Mouse (Mus musculus) adrenal gland, adult 2 months (tissue): Measurements from ENCODE around the gene Ccnjl. TPM values are rescaled to one million over a fixed set of nuclear protein-coding genes. Genes with fewer than 3 reads are reported as not detected.
A peak's percentile ranks its signal among the peaks of the same experiment; 100 is the strongest.

Source experiments
- DNase-seq: peaks from one replicate; pipeline ENCODE4 v3.0.0; 2021
- polyA plus RNA-seq: library from polyadenylated mRNA; depleted of rRNA; stranded (reverse); fragments of >200 nt; gene quantifications from 2 replicates; pipeline ENCODE4 v1.2.3, GENCODE M21; 2012
- total RNA-seq, 2 experiments: library from RNA; stranded (reverse); gene quantifications; 2 replicates each; pipeline ENCODE4 v1.2.3; 2021

The Ccnjl gene
- total and polyA plus RNA-seq, 3 experiments: 2.0 to 3.2 (median 2.4) TPM

GRCm38 (mm10) chr11:43520521-43520920, 8.1 kb upstream of the Ccnjl start:
- no peak for DNase-seq

DNA sequence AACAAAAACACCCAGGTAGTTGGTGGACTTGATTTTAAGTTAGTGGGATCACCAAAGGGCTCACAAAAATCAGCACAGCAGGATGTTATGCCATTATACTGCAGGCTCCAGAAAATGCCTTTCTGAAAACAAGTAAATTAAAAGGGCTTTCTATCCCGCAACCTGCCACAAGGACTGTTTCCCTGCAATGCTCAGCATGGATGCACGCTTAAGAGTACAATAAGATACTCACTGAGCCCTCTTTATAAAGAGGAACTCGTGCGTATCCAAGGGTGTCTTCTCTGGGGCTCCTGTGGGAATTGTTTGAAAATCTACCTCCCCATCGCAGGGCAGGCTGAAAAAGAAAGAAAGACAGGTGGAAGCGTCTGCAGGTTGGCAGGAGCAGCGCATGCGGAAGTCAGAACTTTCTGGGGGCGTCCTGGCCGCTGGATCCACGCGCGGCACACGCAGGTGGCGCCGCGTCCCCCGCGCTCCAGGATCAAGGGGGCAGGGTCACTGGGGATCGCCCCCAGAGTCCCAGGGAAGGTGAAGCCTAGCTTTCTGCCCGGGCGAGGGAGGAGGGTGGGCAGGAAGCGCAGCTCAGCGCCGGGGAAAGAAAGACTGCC, 404 bp upstream of the Ccnjl start:
- DNase-seq: no peak

DNA sequence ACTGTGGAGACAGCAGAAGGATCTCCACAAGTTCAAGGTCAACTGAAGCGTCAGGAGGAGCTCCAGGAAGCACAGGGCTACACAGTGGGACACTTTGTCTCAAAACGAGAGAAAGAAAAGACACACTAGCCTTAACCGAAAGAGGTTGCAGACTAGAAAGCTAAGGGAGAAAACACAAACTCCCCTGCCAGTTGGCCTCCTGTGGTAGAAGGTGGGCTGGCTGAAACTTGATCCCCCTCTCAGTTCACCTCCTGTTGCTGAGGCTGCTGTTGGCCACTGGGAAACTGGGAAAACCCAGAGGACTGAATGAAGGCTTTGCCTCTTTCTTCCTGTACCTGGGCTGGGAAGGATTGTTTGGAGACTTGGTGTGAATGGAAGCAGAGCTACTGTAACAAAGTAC, 1.5 kb downstream of the Ccnjl start:
- no peak for DNase-seq

- DNase-seq: no peak
These were observed 3.0 kb downstream of the Ccnjl start for GRCm38 (mm10) chr11:43531619-43532018.

DNA sequence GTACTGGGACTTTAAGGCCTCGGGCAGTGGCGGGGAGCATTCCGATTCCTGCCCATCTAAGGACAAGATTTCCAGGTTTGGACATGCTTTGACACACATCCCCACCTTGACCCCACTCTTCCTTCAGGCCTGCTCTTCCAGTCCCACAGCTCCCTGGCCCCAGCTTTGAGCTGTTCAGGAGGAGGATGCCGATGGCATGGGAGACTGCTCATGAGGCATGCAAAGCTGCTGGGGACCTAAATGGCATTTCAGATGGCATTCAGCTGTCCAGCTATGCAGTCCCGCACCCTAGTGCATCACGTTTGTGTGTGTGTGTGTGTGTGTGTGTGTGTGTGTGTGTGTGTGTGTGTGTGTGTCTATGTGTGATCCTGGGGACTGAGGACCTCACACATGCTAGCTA, 8.5 kb downstream of the Ccnjl start:
- DNase-seq: no peak

GRCm38 (mm10) chr11:43539863-43540262, 11.3 kb downstream of the Ccnjl start:
- DNase-seq: no peak

GRCm38 (mm10) chr11:43543711-43544466, 15.3 kb downstream of the Ccnjl start:
- DNase-seq: no peak

DNA sequence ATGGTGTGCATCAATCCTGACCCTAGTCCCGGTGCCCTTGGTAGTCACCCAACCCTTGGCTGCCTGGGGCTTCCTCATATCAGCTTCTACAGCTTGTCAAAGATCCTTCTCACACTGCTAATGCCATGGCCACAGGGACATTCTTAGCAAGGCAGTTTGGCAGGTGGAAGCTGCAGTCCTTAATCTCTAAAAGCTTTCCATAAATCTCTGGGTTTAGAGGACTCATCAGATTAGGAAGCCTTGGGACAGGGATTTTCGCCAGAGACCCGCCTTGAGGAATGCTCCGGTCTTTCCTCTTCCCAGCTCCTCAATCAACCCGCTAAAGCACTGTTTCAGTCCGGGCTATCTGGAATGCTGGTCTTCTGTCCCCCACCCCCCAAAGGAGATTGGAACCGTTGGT, 16.2 kb downstream of the Ccnjl start:
- DNase-seq: peak; percentile 39

DNA sequence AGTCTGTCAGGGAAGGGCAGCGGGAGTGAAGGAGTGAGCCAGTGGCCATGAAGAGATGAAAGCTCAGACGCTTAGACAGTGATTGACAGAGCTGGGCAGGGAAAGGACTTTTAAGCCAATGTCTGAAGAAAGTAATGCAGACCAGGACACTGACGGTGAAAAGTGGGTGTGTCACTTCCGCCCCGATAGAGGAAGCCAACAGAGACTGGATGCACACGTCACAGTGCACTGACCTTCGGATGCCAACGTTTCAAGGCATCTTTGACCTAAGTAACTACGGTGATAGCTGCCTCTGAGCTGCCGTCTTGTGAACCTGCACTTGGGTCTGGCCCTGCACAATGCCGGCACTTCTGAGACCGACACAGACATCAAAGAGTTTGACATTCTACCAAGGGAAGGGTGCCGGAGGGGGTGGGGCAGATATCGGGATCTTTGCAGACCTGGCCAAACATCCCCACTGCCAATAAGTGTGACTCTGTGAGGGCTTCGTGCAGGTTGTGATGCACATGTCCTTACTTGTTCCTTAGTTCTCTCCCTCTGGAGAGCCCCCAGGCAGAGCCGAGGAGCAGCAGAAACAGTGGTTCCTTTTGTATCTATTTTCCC, 17.4 kb downstream of the Ccnjl start:
- DNase-seq: peak; percentile 45

- no peak for DNase-seq
These were observed 18.1 kb downstream of the Ccnjl start for GRCm38 (mm10) chr11:43546678-43547077.

- DNase-seq: peak; percentile 87
These were observed 19.6 kb downstream of the Ccnjl start for GRCm38 (mm10) chr11:43548148-43548547.

GRCm38 (mm10) chr11:43548657-43549435, 20.3 kb downstream of the Ccnjl start:
- peak; percentile 52 for DNase-seq

DNA sequence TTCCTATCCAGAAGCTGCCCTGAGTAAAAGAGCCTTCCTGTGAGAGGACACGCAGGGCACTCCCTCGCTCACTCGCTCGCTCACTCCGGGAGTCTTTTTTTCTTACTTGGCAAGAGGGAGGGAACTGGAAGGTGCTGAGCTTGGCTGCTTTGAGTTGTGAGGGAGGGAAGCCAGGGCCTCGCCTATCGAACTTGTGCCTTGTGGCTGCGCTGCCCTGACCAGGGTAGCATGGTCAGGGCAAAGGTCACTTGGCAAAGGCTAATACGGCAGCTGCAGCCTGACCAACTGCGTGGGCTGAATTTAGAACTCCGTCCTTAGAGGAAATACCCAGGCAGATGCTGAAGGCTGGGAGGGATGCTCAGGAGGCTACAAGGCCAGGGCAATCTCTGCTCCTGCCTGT, 21.1 kb downstream of the Ccnjl start:
- DNase-seq: peak; percentile 71

DNA sequence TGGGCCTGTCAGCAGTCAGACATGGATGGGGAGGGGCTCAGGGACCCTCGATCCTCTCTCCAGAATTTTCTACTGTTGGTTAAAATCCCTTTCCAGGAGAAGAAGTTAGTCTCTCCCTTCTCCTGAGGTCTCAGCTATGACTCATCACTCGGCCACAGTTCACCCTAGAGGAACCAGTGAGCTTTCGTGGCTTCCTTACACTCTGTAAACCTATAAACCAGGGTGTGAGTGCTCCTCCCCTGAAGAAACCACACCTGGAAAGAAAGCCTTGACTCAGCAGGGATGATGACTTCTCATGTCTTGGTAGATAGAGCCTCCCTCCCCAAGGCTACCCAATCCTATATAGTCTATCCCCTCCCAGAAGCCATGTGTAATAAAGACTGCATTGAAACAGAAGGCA, 23.2 kb downstream of the Ccnjl start:
- peak; percentile 17 for DNase-seq

DNA sequence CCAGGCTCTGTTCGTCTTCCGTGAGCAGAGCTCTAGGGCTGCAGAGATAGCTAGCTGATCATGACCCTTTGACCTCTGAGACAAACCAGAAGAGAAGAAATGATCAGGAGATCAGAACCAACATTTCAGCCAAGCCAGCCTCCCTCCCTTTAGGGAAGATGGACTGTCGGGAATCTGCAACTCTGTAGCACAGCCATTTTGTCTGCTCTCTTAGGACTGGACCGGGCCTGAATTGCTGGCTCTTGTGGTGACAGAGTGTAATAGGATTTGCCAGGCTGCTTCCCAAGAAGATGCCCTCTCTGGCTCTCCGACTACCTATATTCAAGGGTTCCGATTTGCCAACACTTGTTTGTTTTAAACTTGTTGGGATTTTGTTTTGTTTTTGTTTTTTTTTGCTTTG, 24.1 kb downstream of the Ccnjl start:
- DNase-seq: no peak

DNA sequence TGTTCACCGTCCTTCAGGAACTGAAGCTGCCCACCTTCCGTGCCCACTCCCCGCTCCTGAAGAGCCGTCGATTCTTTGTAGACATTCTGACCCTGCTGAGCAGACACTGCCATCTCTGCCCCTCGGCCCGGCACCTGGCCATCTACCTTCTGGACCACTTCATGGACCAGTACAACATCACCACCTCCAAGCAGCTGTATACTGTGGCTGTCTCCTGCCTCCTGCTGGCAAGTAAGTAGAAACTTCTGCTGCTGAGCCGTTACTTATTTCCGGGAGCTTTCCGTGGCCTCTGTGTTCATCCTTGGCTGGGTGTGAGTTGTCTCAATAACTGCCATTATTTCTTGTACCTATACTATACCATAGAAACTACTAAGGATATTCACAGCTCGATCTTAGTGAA, 28.0 kb downstream of the Ccnjl start:
- DNase-seq: peak; percentile 15

DNA sequence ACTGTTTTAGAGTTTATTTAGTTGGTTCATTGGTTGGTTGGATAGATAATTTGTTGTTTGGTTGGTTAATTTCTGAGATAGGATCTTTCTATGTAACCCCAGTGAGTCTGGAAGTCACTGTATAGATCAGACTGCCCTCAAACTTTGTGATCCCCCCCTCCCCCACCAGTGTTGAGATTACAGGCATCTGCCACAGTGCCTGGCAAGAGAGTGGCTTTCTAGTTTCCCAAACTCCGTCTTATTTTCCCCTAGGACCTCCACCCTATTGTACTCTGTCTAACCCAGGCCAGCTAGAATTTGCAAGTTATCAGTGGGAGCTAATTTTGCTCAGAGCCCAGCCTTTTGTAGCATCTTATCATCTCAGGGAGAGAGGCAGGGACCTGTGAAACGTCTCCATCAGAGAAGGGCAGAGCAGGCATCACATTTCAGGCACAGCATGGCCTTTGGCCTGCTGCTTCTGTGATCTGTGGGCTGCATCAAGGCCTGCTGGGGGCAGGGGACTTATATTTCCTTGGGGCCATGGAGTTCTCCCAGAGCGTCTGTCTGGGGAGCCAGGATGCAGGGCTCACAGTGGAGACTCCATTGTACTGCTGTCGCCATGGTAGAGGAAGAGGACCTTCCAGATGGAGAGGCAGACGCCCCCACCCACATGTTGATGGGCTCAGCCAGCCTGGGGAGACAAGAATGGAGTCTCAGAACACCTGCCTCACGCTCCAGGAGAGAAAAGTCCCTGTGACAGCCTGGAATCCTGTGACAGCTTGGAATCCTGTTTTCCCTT, 31.1 kb downstream of the Ccnjl start:
- DNase-seq: no peak

DNA sequence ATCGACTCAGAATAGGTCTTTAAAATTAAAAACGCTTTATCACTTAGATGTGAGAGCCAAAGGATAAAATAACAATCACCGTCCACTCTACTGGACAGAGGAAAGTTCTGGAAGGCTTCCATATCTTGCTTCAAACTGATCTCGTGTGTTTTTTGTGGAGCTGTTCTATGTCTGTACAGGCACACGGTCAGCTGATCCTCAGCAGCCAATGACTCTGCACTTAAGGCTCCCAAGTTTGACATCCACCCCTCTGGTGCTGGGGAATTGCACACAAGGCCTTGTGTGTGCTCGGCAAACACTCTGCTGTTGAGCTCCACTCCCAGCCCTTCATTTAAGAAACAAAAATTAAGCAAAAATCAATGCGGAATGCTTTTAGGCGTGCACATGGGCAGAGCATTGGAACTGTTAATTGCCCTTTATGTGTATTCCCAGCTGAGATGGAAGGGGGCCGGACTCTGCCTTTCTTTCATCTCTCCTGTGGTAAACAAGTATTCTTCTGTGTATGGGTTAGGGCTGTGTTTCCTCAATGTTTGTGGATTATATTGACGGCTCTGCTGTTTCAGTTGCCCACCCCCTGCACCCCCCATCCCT, 35.2 kb downstream of the Ccnjl start:
- DNase-seq: no peak

DNA sequence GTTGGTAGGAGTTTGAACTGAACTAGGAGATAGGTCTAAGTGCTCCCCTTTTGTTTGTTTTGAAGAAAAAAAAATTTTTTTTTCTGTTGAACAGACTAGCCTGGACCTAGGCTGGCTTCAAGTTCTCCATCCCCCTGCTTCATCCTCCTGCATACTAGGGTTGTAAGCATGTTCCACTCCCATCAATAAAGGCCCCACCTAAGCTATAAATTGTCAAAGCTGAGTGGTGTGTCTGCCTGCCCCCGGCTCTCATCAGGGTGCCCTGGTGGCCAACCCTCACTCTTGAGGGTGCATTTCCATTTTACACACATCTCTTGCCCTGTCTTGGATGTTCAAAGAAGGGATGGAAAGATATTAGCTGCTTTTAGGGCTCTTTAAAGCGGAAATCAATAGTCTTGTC, 36.8 kb downstream of the Ccnjl start:
- no peak for DNase-seq

DNA sequence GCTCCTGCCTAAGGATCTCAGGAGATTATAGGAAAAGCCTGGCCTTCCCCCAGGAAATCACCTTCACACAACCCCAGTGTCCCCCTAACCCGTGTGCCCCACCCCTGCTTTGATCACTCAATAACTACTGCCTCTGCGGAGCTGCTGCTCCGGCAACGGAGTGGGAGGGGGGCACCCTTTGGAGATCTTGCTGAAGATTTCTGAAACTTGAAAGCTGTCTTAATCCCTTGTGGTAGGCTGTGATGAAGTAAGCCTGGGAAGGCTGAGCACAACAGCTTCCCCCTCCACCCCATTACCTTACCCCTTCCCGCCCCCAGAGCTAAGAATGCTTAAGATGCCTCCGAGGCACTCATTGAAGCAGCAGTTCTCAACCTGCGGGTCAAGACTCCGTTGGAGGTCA, 37.3 kb downstream of the Ccnjl start:
- DNase-seq: no peak

DNA sequence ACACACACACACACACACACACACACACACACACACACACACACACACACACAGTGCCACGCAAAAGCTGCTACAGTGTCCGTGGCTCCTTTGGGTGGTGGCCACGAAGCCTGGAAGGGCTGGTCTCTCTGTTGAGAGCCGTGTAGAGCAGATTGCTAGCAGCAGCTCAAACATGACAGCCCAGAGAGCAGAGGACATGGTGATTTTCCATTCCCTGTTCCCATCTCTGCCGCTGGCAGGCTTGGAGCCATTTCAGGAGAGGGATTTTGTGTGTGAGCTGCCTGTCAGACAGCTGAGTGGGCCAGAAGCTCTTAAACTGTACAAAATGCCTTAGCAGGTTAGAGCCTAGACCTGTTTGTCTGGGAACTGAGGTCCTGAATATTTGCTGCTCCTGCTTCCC, 38.1 kb downstream of the Ccnjl start:
- peak; percentile 17 for DNase-seq

- DNase-seq: no peak
These were observed 39.7 kb downstream of the Ccnjl start for GRCm38 (mm10) chr11:43568263-43568662.
